Mouse (Mus musculus): ENCODE data around the gene Osbpl9.

DNA sequence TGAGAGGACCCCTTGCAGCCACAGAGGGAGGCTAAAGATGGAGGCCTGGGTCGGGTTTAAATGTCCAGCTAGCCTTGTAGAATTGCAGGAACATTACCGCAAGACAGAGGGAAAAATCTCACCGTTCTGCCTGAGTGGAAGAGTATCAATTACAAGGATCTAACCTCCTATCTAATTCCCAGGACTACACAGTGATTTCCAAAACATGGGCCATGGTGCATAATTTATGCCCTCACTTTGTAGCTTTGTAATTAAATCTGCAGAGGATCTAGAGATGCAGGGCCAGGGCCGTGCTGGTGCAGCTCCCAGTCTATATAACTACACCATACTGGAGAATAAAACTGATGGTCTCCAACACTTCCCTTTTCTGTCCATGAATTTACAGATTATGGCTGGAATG lies 8.8 kb upstream of the Osbpl9 start:
- no peak for TF ChIP-seq POLR2A (IDR thresholded peaks at IDR 0.05; ENCODE audit: low read depth, low read length)
- no peak for TF ChIP-seq UBTF (IDR thresholded peaks at IDR 0.05; ENCODE audit: low read depth, low read length)
- TF ChIP-seq ZC3H11A (IDR thresholded peaks at IDR 0.05; ENCODE audit: low read depth, low read length): no peak
- TF ChIP-seq MAX (IDR thresholded peaks at IDR 0.05; ENCODE audit: low read length): no peak
- TF ChIP-seq HCFC1 (IDR thresholded peaks at IDR 0.05; ENCODE audit: low read depth, low read length): no peak
- no peak for TF ChIP-seq CTCF (conservative IDR thresholded peaks at IDR 0.05 in 1 of 2, IDR thresholded peaks at IDR 0.05 in 1 of 2; ENCODE audit: low read depth in 2 of 2, low read length in 2 of 2)
- TF ChIP-seq NRF1 (IDR thresholded peaks at IDR 0.05; ENCODE audit: low read depth, low read length): no peak

Data from CH12.LX (cell line).